Mouse (Mus musculus): ENCODE measurements around the gene Cdc37.

- TF ChIP-seq TAL1 (IDR thresholded peaks at IDR 0.05; ENCODE audit: low read length) (no peak), GATA1 (IDR thresholded peaks at IDR 0.05; ENCODE audit: low read length) (no peak)
Measured at GRCm38 (mm10) chr9:21083324-21083723, 66.5 kb downstream of the Cdc37 start.
